Mouse (Mus musculus): ENCODE measurements around the gene Crkl. TPM values are rescaled to one million over a fixed set of nuclear protein-coding genes. Genes with fewer than 3 reads are reported as not detected.

The Crkl gene
- polyA plus RNA-seq, 1 experiment from 2014 or later: 74.1 TPM

DNA sequence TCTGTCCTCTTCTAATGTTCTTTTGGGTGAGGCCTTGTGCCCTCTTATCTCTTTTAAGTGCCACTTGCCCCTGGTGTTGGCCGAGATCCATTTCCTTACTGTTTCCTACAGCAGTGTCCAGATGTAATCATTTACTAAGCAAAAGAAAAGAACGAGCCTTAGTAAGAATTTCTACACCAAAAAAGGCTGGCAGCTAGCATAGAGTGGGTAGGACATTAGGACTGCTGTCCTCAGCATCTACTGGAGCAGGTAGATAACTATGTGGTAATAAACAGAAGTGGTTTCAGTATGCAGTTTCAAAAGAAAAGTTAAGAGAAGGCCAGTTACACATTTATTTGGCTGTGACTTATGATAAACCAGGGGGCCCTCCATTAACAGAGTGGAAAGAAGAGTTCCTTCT, 58.9 kb downstream of the Crkl start:
- H3K4me1 ChIP-seq (ENCODE audit: insufficient read depth): peaks cover 11% of the 10 kb centered on the region; the same call in 1 of the 2 replicates
- no peak for ATAC-seq (ENCODE audit: insufficient read depth)
- H3K9ac ChIP-seq: no peak overlapping the region
- H3K27me3 ChIP-seq (ENCODE audit: insufficient read depth, low read length): no peaks in the 10 kb centered on the region
- H3K4me3 ChIP-seq (ENCODE audit: low read depth, low read length): no peak overlapping the region
- DNase-seq: no peak
- no peak for TF ChIP-seq CTCF (IDR thresholded peaks at IDR 0.05; ENCODE audit: low read depth)
- no peak overlapping the region for H3K27ac ChIP-seq (ENCODE audit: low read depth)
- no peak overlapping the region for H3K4me2 ChIP-seq
- H3K9me3 ChIP-seq (ENCODE audit: low read depth, low read length): no peaks in the 10 kb centered on the region
- WGBS: 43% methylated on average over 2 of the region's 2 CpGs
- peaks cover 31% of the 10 kb centered on the region for H3K36me3 ChIP-seq (ENCODE audit: insufficient read depth)

DNA sequence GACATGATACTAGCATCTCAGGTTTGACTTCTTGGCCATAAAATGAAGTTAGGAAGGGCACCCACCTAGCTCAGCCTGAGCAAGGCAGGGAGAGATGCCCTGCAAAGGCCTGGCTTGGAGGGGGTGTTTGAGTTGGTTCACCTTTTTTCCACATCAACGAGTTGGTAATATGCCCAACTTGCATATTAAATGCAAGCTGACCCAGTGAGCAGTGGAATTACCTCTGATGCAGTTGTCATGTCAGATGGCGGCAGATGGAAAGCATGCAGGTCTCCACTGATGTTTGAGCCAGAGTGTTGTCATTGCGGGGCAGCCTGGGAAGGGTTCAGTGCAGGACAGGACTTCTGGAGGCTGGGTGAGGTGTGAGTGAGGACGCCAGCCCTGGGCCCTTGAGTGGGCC, 59.6 kb downstream of the Crkl start:
- 87% methylated on average over 4 of the region's 4 CpGs for WGBS
- Histone ChIP-seq H3K9me3 (ENCODE audit: low read depth, low read length) (no peaks in the 10 kb centered on the region), H3K27ac (ENCODE audit: low read depth) (no peak overlapping the region), H3K4me2 (no peak overlapping the region), H3K4me3 (ENCODE audit: low read depth, low read length) (no peak overlapping the region), H3K4me1 (ENCODE audit: insufficient read depth) (peaks cover 11% of the 10 kb centered on the region; the same call in 1 of the 2 replicates), H3K36me3 (ENCODE audit: insufficient read depth) (peaks cover 36% of the 10 kb centered on the region), H3K9ac (0 out of 2 replicates have a peak overlapping the region, but pooled peaks have one; percentile 9), H3K27me3 (ENCODE audit: insufficient read depth, low read length) (no peaks in the 10 kb centered on the region)
- ATAC-seq (ENCODE audit: insufficient read depth) (no peak), DNase-seq (no peak)
- no peak for TF ChIP-seq CTCF (IDR thresholded peaks at IDR 0.05; ENCODE audit: low read depth)

DNA sequence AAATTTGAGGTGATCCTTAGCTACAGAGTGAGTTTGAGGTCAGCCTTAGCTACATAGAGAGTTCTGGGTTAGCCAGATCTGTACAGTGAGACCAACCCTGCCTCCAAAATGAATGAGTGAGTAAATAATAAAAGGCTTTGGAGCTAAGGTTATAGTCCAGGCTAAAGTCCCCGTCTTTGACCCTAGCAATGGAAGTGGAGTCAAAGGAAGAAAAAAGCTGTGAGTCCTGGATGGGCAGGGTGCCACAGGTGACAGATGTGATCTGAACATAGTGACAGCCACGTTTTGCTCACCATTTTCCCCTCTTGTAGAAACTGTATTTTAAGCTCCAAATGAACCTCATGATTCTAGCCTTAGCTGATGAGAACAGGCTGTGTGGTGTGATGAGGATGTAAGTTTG, 67.1 kb downstream of the Crkl start:
- Histone ChIP-seq H3K36me3 (ENCODE audit: insufficient read depth) (peaks cover 81% of the 10 kb centered on the region), H3K4me3 (ENCODE audit: low read depth, low read length) (no peak overlapping the region), H3K9ac (no peak overlapping the region), H3K4me1 (ENCODE audit: insufficient read depth) (no peaks in the 10 kb centered on the region), H3K27ac (ENCODE audit: low read depth) (no peak overlapping the region), H3K27me3 (ENCODE audit: insufficient read depth, low read length) (no peaks in the 10 kb centered on the region), H3K4me2 (no peak overlapping the region), H3K9me3 (ENCODE audit: low read depth, low read length) (no peaks in the 10 kb centered on the region)
- no peak for ATAC-seq (ENCODE audit: insufficient read depth)
- DNase-seq: no peak
- WGBS: 74% methylated on average over 2 of the region's 2 CpGs
- no peak for TF ChIP-seq CTCF (IDR thresholded peaks at IDR 0.05; ENCODE audit: low read depth)

DNA sequence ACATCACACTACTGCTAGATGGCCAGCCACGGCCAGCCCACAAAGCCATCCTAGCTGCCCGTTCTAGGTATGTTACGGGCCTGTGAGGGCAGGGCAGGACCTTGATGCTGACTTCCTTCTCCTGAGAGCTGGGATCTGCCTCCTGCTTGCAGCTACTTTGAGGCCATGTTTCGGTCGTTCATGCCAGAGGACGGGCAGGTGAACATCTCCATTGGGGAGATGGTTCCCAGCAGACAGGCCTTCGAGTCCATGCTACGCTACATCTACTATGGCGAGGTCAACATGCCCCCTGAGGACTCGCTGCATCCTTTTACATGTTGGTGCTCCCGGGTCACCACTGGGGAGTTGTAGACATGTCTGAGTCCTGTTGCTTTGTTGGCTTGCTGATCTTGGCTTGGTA, 72.4 kb downstream of the Crkl start:
- ATAC-seq (ENCODE audit: insufficient read depth) (no peak), DNase-seq (no peak)
- WGBS: 94% methylated on average over 11 of the region's 11 CpGs
- no peak overlapping the region for H3K27ac ChIP-seq (ENCODE audit: low read depth)
- H3K36me3 ChIP-seq (ENCODE audit: insufficient read depth): peaks cover 97% of the 10 kb centered on the region
- no peak overlapping the region for H3K4me3 ChIP-seq (ENCODE audit: low read depth, low read length)
- no peaks in the 10 kb centered on the region for H3K4me1 ChIP-seq (ENCODE audit: insufficient read depth)
- H3K27me3 ChIP-seq (ENCODE audit: insufficient read depth, low read length): no peaks in the 10 kb centered on the region
- TF ChIP-seq CTCF (IDR thresholded peaks at IDR 0.05; ENCODE audit: low read depth): no peak
- H3K9me3 ChIP-seq (ENCODE audit: low read depth, low read length): no peaks in the 10 kb centered on the region
- no peak overlapping the region for H3K4me2 ChIP-seq
- no peak overlapping the region for H3K9ac ChIP-seq

DNA sequence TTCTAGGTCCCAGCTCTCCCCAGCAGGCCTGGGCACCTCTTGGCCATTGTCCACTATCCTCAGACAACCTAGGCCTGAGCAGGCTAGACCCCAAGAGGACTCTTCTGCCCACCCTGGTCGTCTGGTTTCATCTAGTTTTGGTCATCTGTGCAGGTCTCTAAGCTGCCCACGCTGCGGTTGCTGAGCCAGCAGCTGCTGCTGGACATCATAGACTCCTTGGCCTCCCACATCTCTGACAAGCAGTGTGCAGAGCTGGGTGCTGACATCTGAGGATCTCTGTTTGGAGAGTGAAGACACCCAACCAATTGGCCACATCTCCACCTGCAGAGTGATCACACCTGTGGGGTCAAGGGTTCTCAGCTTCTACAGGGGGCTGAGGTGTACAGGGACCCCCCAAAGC, 73.7 kb downstream of the Crkl start:
- H3K4me2 ChIP-seq: no peak overlapping the region
- H3K4me1 ChIP-seq (ENCODE audit: insufficient read depth): 0 out of 2 replicates have a peak, but pooled peaks cover 6% of the 10 kb centered on the region
- DNase-seq: no peak
- TF ChIP-seq CTCF (IDR thresholded peaks at IDR 0.05; ENCODE audit: low read depth): no peak
- no peak overlapping the region for H3K9ac ChIP-seq
- no peaks in the 10 kb centered on the region for H3K27me3 ChIP-seq (ENCODE audit: insufficient read depth, low read length)
- H3K4me3 ChIP-seq (ENCODE audit: low read depth, low read length): no peak overlapping the region
- 79% methylated on average over 3 of the region's 3 CpGs for WGBS
- H3K36me3 ChIP-seq (ENCODE audit: insufficient read depth): peaks cover 84% of the 10 kb centered on the region
- no peak overlapping the region for H3K27ac ChIP-seq (ENCODE audit: low read depth)
- no peaks in the 10 kb centered on the region for H3K9me3 ChIP-seq (ENCODE audit: low read depth, low read length)
- ATAC-seq (ENCODE audit: insufficient read depth): no peak

DNA sequence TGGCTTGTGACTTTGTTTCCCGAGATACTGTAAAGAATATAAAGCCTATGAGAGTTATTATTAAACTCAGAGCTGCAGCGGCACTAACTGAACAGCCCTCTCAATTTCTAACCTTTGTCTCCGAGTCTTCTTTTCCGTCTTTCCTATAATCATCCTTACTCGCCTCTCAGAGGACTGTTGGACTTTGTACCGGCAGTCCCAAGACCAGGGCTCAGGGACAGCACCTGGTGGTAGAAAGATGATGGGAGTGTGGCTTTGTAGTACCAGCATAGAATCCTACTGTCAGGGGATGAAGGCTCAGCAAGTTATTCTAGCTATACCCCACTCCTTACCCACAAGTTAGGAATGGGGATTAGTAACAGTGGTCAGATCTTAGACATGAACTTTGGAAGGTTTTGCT, 74.4 kb downstream of the Crkl start:
- no peak overlapping the region for H3K27ac ChIP-seq (ENCODE audit: low read depth)

DNA sequence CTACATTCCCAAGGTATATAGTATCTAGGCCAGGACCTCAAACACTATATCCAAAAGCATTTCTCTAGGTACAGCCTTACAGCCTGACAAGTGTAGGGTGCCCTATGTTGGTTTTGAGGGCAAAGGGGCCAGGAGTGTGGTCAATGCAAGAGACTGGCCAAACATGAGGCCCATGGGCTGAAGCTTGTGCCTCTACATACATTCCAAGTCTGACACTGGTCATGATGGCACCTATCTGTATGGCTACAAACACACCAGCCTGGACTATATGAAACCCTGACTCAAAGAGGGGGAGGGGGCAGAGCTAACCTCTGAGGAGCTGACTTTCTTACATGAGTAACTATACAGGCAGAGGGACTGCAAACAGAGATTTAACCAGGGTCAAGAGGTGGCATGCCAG, 75.8 kb downstream of the Crkl start:
- no peaks in the 10 kb centered on the region for H3K27me3 ChIP-seq (ENCODE audit: insufficient read depth, low read length)
- H3K4me3 ChIP-seq (ENCODE audit: low read depth, low read length): no peak overlapping the region
- no peak overlapping the region for H3K9ac ChIP-seq
- DNase-seq: no peak
- H3K36me3 ChIP-seq (ENCODE audit: insufficient read depth): peaks cover 63% of the 10 kb centered on the region
- no peak overlapping the region for H3K27ac ChIP-seq (ENCODE audit: low read depth)
- TF ChIP-seq CTCF (IDR thresholded peaks at IDR 0.05; ENCODE audit: low read depth): no peak
- no peaks in the 10 kb centered on the region for H3K9me3 ChIP-seq (ENCODE audit: low read depth, low read length)
- peaks cover 11% of the 10 kb centered on the region; the same call in 1 of the 2 replicates for H3K4me1 ChIP-seq (ENCODE audit: insufficient read depth)
- no peak overlapping the region for H3K4me2 ChIP-seq
- no peak for ATAC-seq (ENCODE audit: insufficient read depth)

More for the DNA sequence above, 74.4 kb downstream of the Crkl start:
- H3K4me2 ChIP-seq: no peak overlapping the region
- H3K9ac ChIP-seq: no peak overlapping the region
- H3K36me3 ChIP-seq (ENCODE audit: insufficient read depth): peaks cover 77% of the 10 kb centered on the region
- H3K9me3 ChIP-seq (ENCODE audit: low read depth, low read length): no peaks in the 10 kb centered on the region
- H3K27me3 ChIP-seq (ENCODE audit: insufficient read depth, low read length): no peaks in the 10 kb centered on the region
- H3K4me3 ChIP-seq (ENCODE audit: low read depth, low read length): no peak overlapping the region
- 0 out of 2 replicates have a peak, but pooled peaks cover 6% of the 10 kb centered on the region for H3K4me1 ChIP-seq (ENCODE audit: insufficient read depth)
- TF ChIP-seq CTCF (IDR thresholded peaks at IDR 0.05; ENCODE audit: low read depth): no peak
- DNase-seq (no peak), ATAC-seq (ENCODE audit: insufficient read depth) (no peak)
- 90% methylated on average over 6 of the region's 6 CpGs for WGBS

DNA sequence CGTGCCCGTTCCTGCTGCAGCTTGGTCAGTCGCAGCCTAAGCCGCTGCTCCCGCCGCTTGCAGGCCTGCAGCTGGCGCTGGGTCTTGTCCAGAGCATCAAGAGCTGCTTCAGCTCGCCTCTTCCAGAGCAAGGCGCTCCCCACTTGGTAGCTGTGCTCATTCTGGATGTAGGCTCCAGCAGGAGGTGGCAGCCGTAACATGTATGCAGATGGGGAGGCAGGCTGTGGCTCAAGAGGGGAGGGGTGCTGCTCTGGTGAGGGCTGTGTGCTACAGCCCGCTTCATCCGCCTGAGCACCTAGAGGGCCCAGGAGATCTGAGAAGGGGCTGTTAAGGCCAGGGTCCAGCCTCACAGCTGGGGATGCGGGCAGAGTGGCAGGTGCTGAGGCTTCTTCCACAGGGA, 76.5 kb downstream of the Crkl start:
- DNase-seq (no peak), ATAC-seq (ENCODE audit: insufficient read depth) (no peak)
- no peak overlapping the region for H3K9ac ChIP-seq
- TF ChIP-seq CTCF (IDR thresholded peaks at IDR 0.05; ENCODE audit: low read depth): no peak
- no peak overlapping the region for H3K27ac ChIP-seq (ENCODE audit: low read depth)
- no peaks in the 10 kb centered on the region for H3K9me3 ChIP-seq (ENCODE audit: low read depth, low read length)
- whole genome bisulfite sequencing: 87% methylated on average over 13 of the region's 13 CpGs
- H3K27me3 ChIP-seq (ENCODE audit: insufficient read depth, low read length): no peaks in the 10 kb centered on the region
- H3K4me3 ChIP-seq (ENCODE audit: low read depth, low read length): no peak overlapping the region
- H3K4me1 ChIP-seq (ENCODE audit: insufficient read depth): peaks cover 11% of the 10 kb centered on the region; the same call in 1 of the 2 replicates
- peaks cover 57% of the 10 kb centered on the region for H3K36me3 ChIP-seq (ENCODE audit: insufficient read depth)
- no peak overlapping the region for H3K4me2 ChIP-seq

Data from lung, embryonic 14.5 days (tissue).